Mouse (Mus musculus) ES-CJ7 (cell line): ENCODE results near the gene Sucla2.
"Not testable (repeated sequence)": the region's sequence is repeated elsewhere in the genome, so short reads cannot be mapped to it uniquely, and the experiment has no call there.

Experiments used
- DNase-seq: peaks from one replicate; pipeline ENCODE4 v3.0.0; 2011; ENCODE audit warnings: low read depth, low spot score

Sucla2 gene

GRCm38 (mm10) chr14:73608668-73609481 lies 83.8 kb downstream of the Sucla2 start:
- no peak for DNase-seq

- DNase-seq: not testable (repeated sequence)
These were observed 89.8 kb downstream of the Sucla2 start for GRCm38 (mm10) chr14:73614961-73615360.

GRCm38 (mm10) chr14:73620880-73621279 lies 95.8 kb downstream of the Sucla2 start:
- no peak for DNase-seq

GRCm38 (mm10) chr14:73622988-73623387 lies 97.9 kb downstream of the Sucla2 start:
- DNase-seq: no peak

- peak; percentile 7 for DNase-seq
These were observed 100.3 kb downstream of the Sucla2 start for GRCm38 (mm10) chr14:73625469-73625868.

- no peak for DNase-seq
These were observed 106.4 kb downstream of the Sucla2 start for GRCm38 (mm10) chr14:73631511-73631910.

GRCm38 (mm10) chr14:73632648-73633263 lies 107.6 kb downstream of the Sucla2 start:
- DNase-seq: no peak

GRCm38 (mm10) chr14:73634356-73634755 lies 109.2 kb downstream of the Sucla2 start:
- DNase-seq: no peak

GRCm38 (mm10) chr14:73637460-73637859 lies 112.3 kb downstream of the Sucla2 start:
- DNase-seq: peak; percentile 42
